Mouse (Mus musculus): ENCODE measurements around the gene Slc5a1. TPM values are rescaled to one million over a fixed set of nuclear protein-coding genes. Genes with fewer than 3 reads are reported as not detected.

Gene Slc5a1
- polyA plus RNA-seq, 1 experiment from 2014 or later = not detected

DNA sequence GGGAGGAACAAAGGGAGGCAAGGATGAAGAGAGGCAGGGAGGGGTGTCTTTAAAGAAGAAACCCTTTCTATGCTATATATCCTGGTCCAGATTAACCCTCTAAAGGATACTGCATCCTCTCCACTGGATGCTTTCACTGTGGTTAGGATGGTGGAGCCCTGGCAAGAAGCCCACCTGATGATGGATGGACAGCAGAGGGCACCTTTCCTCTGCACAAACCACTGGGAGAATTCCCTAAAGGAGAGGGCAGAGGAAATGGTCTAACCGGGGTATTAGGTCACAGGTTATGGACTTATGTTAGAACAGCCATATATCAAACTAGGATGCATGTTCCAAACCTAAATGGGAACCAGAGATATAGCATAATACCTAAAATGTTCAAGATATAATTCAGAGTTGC is 96.1 kb downstream of the Slc5a1 start:
- Histone ChIP-seq H3K36me3 (no peaks in the 10 kb centered on the region), H3K9ac (no peak overlapping the region), H3K4me1 (replicated peaks) (no peaks in the 10 kb centered on the region), H3K27me3 (0 out of 2 replicates have a peak, but pooled peaks cover 6% of the 10 kb centered on the region), H3K9me3 (no peaks in the 10 kb centered on the region), H3K4me2 (no peak overlapping the region), H3K4me3 (no peak overlapping the region), H3K27ac (replicated peaks) (no peak overlapping the region)
- no peak for ATAC-seq (ENCODE audit: low read depth)
- 41% methylated on average over 1 of the region's 1 CpGs for WGBS

DNA sequence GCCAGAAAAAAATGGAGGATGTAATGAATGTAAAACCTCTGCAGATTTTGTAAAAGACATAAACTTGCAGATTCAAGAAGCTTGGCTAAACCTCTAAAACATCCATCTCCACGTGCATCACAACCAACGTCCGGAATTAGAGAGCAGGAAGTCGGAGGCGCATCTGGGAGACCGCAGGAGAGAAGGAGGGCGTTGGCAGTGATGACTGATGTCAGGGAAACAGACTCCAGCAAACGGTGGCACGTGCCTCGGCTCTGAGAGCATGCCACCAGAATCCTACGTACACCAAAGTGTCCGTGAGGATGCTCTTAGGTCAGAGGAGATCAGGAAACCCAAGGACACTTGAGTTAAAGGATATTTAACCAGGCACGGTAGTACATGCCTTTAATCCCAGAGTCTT is 97.7 kb downstream of the Slc5a1 start:
- H3K9ac ChIP-seq = no peak overlapping the region
- WGBS = 72% methylated on average over 13 of the region's 13 CpGs
- no peaks in the 10 kb centered on the region for H3K9me3 ChIP-seq
- H3K4me2 ChIP-seq = no peak overlapping the region
- H3K36me3 ChIP-seq = no peaks in the 10 kb centered on the region
- ATAC-seq (ENCODE audit: low read depth) = no peak
- H3K4me1 ChIP-seq (replicated peaks) = no peaks in the 10 kb centered on the region
- 0 out of 2 replicates have a peak, but pooled peaks cover 6% of the 10 kb centered on the region for H3K27me3 ChIP-seq
- no peak overlapping the region for H3K4me3 ChIP-seq
- no peak overlapping the region for H3K27ac ChIP-seq (replicated peaks)

GRCm38 (mm10) chr5:33202516-33203170 is 98.6 kb downstream of the Slc5a1 start:
- Histone ChIP-seq H3K4me2 (no peak overlapping the region), H3K36me3 (no peaks in the 10 kb centered on the region), H3K9ac (no peak overlapping the region), H3K4me3 (no peak overlapping the region), H3K27me3 (0 out of 2 replicates have a peak, but pooled peaks cover 6% of the 10 kb centered on the region), H3K27ac (replicated peaks) (no peak overlapping the region), H3K9me3 (no peaks in the 10 kb centered on the region), H3K4me1 (replicated peaks) (no peaks in the 10 kb centered on the region)
- WGBS = 89% methylated on average over 13 of the region's 13 CpGs
- ATAC-seq (ENCODE audit: low read depth) = no peak

DNA sequence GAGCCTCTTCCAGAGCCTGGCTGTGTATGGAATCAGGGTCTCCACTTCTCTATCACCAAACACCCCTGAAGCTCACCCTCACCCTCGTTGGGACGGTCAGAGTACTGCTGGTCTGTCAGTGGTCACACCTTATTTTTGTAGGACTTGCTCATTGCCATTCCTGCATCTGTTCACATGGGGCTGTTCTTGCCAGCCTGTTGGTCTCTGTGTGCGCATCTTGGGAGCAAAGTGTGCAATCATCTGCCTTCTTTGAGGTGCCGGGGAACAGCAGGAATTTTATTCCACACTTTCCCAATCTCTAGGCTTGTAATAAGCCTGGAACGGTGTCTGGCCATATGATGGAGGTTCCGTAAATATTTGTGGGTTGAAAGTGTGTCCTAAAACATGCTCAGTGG is 99.1 kb downstream of the Slc5a1 start:
- H3K4me1 ChIP-seq (replicated peaks) = no peaks in the 10 kb centered on the region
- H3K4me3 ChIP-seq = no peak overlapping the region
- H3K9ac ChIP-seq = no peak overlapping the region
- 81% methylated on average over 6 of the region's 6 CpGs for WGBS
- H3K9me3 ChIP-seq = no peaks in the 10 kb centered on the region
- ATAC-seq (ENCODE audit: low read depth) = no peak
- 0 out of 2 replicates have a peak, but pooled peaks cover 6% of the 10 kb centered on the region for H3K27me3 ChIP-seq
- no peak overlapping the region for H3K4me2 ChIP-seq
- no peaks in the 10 kb centered on the region for H3K36me3 ChIP-seq
- H3K27ac ChIP-seq (replicated peaks) = no peak overlapping the region

GRCm38 (mm10) chr5:33203691-33204242 is 99.7 kb downstream of the Slc5a1 start:
- 0 out of 2 replicates have a peak, but pooled peaks cover 6% of the 10 kb centered on the region for H3K27me3 ChIP-seq
- H3K36me3 ChIP-seq = no peaks in the 10 kb centered on the region
- H3K4me2 ChIP-seq = peak overlapping the region; percentile 30
- no peaks in the 10 kb centered on the region for H3K4me1 ChIP-seq (replicated peaks)
- peak; percentile 77; the same call in 1 of the 2 replicates for ATAC-seq (ENCODE audit: low read depth)
- no peak overlapping the region for H3K4me3 ChIP-seq
- H3K9ac ChIP-seq = no peak overlapping the region
- H3K27ac ChIP-seq (replicated peaks) = no peak overlapping the region
- WGBS = 22% methylated on average over 9 of the region's 9 CpGs
- no peaks in the 10 kb centered on the region for H3K9me3 ChIP-seq

GRCm38 (mm10) chr5:33204284-33204683 is 100.3 kb downstream of the Slc5a1 start:
- no peak overlapping the region for H3K4me3 ChIP-seq
- no peak overlapping the region for H3K27ac ChIP-seq (replicated peaks)
- 0 out of 2 replicates have a peak, but pooled peaks cover 6% of the 10 kb centered on the region for H3K27me3 ChIP-seq
- no peaks in the 10 kb centered on the region for H3K9me3 ChIP-seq
- no peak overlapping the region for H3K4me2 ChIP-seq
- H3K9ac ChIP-seq = no peak overlapping the region
- H3K36me3 ChIP-seq = no peaks in the 10 kb centered on the region
- H3K4me1 ChIP-seq (replicated peaks) = no peaks in the 10 kb centered on the region
- WGBS = 74% methylated on average over 7 of the region's 7 CpGs
- ATAC-seq (ENCODE audit: low read depth) = no peak

DNA sequence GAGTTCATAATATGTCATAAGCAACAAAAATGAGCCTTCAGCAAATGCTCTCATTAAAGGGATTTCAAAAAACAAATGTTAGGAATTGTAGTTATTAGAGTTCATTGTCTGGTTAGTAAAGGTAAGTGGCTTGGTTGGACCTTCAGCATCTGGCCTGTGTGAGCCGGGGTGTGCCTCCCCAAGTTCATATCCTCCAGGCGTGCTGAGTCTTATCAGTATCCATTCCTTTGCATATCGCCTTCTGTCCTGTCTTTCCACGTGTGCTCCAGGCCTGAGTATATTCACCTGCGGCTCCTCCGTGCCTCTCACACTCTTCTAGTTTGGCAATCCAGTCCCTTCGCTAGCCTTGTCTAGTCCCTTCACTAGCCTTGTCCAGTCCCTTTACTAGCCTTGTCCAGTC is 102.3 kb downstream of the Slc5a1 start:
- H3K4me1 ChIP-seq (replicated peaks) = no peaks in the 10 kb centered on the region
- H3K9ac ChIP-seq = no peak overlapping the region
- H3K27me3 ChIP-seq = 0 out of 2 replicates have a peak, but pooled peaks cover 6% of the 10 kb centered on the region
- no peaks in the 10 kb centered on the region for H3K36me3 ChIP-seq
- no peak overlapping the region for H3K4me3 ChIP-seq
- WGBS = 93% methylated on average over 7 of the region's 7 CpGs
- H3K27ac ChIP-seq (replicated peaks) = no peak overlapping the region
- no peak overlapping the region for H3K4me2 ChIP-seq
- H3K9me3 ChIP-seq = no peaks in the 10 kb centered on the region
- no peak for ATAC-seq (ENCODE audit: low read depth)

DNA sequence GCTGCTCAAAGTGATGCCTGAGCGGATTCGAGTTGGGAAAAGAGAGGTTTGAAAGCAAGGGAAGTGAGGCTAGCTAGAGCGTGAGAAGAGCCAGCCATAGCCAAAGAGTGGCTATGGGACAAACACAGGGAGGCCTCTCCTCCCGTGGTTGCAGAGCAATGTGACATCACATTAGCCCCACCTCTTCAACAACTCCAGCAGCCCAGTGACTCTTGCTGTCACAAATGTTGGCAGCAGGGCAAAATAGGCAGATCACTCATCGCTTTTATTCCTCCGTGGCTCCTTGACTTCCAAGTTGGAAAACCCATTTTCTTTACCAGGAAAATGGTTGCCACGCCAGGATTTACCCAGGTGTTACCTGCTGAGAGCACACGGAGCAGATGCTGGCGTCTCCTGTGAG is 103.1 kb downstream of the Slc5a1 start:
- Histone ChIP-seq H3K27me3 (0 out of 2 replicates have a peak, but pooled peaks cover 6% of the 10 kb centered on the region), H3K9me3 (no peaks in the 10 kb centered on the region), H3K27ac (replicated peaks) (no peak overlapping the region), H3K4me2 (no peak overlapping the region), H3K4me1 (replicated peaks) (no peaks in the 10 kb centered on the region), H3K9ac (no peak overlapping the region), H3K4me3 (no peak overlapping the region), H3K36me3 (no peaks in the 10 kb centered on the region)
- 69% methylated on average over 9 of the region's 9 CpGs for WGBS
- no peak for ATAC-seq (ENCODE audit: low read depth)

DNA sequence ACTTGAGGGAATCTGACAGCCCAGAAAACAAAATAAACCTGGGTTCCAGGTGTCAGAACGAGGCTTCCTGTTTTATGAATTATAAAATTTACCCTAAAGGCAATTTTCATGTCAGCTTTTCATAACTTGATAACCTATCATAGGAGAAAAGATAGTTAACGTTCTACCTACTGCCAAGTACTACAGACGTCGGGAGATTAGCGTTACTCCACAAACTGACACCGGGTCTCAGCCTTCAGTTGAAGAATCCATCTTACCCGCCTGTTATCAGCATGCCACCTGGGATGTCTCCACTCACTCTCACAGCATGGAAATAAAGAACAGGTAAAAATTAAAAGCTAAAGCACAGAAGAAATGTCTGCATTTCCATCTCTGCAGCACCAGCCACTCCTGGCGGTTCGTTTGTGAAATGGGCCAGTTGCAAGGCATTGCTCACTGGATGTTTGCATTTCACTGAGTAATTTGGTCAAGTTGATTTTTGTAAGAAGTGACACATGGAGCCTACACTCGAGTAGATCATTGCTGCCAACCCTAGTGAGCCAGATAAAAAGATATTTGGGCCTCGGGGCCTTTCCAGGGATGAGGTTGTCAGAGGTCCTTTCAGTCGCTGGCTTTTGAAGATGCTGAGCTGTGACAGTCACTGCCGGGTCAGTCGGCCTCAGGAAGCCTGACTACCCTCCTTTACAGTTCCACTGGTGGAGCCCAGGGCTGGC is 104.7 kb downstream of the Slc5a1 start:
- Histone ChIP-seq H3K27me3 (no peaks in the 10 kb centered on the region), H3K9ac (no peak overlapping the region), H3K4me2 (no peak overlapping the region), H3K4me3 (no peak overlapping the region), H3K27ac (replicated peaks) (no peak overlapping the region), H3K9me3 (no peaks in the 10 kb centered on the region), H3K36me3 (no peaks in the 10 kb centered on the region), H3K4me1 (replicated peaks) (no peaks in the 10 kb centered on the region)
- WGBS = 83% methylated on average over 14 of the region's 14 CpGs
- no peak for ATAC-seq (ENCODE audit: low read depth)

GRCm38 (mm10) chr5:33210515-33210914 is 106.5 kb downstream of the Slc5a1 start:
- Histone ChIP-seq H3K27ac (replicated peaks) (no peak overlapping the region), H3K27me3 (no peaks in the 10 kb centered on the region), H3K4me1 (replicated peaks) (no peaks in the 10 kb centered on the region), H3K9ac (no peak overlapping the region), H3K4me2 (no peak overlapping the region), H3K36me3 (no peaks in the 10 kb centered on the region), H3K4me3 (no peak overlapping the region), H3K9me3 (no peaks in the 10 kb centered on the region)
- ATAC-seq (ENCODE audit: low read depth) = no peak
- WGBS = 92% methylated on average over 3 of the region's 3 CpGs

DNA sequence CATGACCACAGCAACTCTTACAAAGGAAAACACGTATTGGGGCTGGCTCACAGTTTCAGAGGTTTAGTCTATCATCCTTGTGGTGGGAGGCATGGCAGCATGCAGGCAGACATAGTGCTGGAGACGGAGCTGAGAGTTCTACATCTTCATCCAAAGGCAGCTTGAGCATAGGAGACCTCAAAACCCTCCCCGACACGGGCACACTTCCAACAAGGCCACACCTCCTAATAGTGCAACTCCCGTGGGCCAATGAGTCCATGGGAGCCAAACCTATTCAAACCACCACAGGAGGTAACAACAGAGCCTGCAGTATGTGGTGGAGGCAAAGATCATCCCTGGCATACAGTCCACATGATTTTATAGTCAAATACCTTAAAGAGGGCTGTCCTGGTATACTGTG is 107.2 kb downstream of the Slc5a1 start:
- H3K4me2 ChIP-seq = no peak overlapping the region
- no peak for ATAC-seq (ENCODE audit: low read depth)
- 85% methylated on average over 5 of the region's 5 CpGs for WGBS
- H3K9me3 ChIP-seq = no peaks in the 10 kb centered on the region
- no peaks in the 10 kb centered on the region for H3K36me3 ChIP-seq
- no peaks in the 10 kb centered on the region for H3K4me1 ChIP-seq (replicated peaks)
- H3K27ac ChIP-seq (replicated peaks) = no peak overlapping the region
- H3K27me3 ChIP-seq = no peaks in the 10 kb centered on the region
- no peak overlapping the region for H3K4me3 ChIP-seq
- no peak overlapping the region for H3K9ac ChIP-seq
